Mouse (Mus musculus): ENCODE results near the gene Gramd4. TPM values are rescaled to one million over a fixed set of nuclear protein-coding genes. Genes with fewer than 3 reads are reported as not detected.

Gramd4 gene
- polyA plus RNA-seq, 1 experiment from 2014 or later: 52.9 TPM

DNA sequence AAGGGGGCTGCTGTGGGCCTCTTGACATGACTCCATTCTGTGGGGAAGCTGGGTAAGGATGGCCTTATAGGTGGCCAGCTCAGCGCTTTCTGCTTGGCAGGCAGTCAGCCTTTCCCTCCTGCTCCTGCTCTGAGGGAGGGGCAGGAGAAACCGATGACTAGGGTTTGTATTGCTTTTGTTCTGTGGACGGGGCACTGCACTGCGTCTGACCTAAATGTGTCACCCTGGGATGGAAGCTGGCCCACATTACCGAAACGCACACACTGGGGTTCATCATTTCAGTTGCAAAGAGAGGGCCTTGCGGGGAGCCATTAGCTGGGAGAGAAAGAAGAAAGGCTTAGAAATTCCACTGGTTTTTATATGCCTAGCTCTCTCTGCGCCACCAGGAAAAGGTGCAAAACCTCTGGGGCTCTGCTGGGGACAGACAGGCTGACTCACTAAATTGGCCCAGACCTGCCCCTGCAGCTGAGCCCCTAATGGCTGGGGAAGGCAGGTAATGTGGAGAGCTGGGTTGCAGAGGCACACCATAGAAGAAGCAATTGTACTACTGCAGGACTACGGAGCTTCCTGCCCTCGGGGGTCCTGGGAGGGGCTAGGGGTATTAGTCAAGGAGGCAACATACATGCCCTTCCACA lies 55.3 kb downstream of the Gramd4 start:
- Histone ChIP-seq H3K4me2 (replicated peaks) (no peak overlapping the region), H3K4me1 (peaks cover 63% of the 10 kb centered on the region), H3K4me3 (no peak overlapping the region), H3K36me3 (no peaks in the 10 kb centered on the region), H3K9ac (replicated peaks) (no peak overlapping the region), H3K27ac (replicated peaks) (peak overlapping the region; percentile 74), H3K9me3 (no peaks in the 10 kb centered on the region), H3K27me3 (no peaks in the 10 kb centered on the region)
- ATAC-seq (replicated peaks): peak; percentile 53
- WGBS: 3% methylated on average over 10 of the region's 10 CpGs

DNA sequence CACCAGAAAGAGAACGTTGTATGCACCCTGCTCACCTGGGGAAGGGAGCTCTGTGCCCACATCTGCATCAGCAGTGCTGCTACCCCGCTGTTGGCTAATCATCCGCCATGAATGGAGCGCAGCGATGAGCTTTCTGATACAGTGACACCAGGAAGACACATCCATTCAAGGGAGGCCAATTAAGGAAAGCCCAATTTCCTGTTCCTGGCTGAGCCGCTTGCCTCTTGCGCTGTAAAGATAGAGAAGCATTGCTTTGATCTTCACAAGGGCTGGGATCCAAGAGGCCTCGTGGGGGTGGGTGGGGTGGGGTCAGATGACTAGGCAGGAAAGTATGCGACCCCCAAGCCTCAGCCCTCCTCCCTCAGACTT lies 55.8 kb downstream of the Gramd4 start:
- H3K9ac ChIP-seq (replicated peaks): no peak overlapping the region
- H3K4me2 ChIP-seq (replicated peaks): no peak overlapping the region
- WGBS: 4% methylated on average over 9 of the region's 9 CpGs
- no peaks in the 10 kb centered on the region for H3K27me3 ChIP-seq
- no peak overlapping the region for H3K4me3 ChIP-seq
- peaks cover 65% of the 10 kb centered on the region for H3K4me1 ChIP-seq
- no peaks in the 10 kb centered on the region for H3K9me3 ChIP-seq
- ATAC-seq (replicated peaks): no peak
- H3K36me3 ChIP-seq: no peaks in the 10 kb centered on the region
- H3K27ac ChIP-seq (replicated peaks): peak overlapping the region; percentile 74

DNA sequence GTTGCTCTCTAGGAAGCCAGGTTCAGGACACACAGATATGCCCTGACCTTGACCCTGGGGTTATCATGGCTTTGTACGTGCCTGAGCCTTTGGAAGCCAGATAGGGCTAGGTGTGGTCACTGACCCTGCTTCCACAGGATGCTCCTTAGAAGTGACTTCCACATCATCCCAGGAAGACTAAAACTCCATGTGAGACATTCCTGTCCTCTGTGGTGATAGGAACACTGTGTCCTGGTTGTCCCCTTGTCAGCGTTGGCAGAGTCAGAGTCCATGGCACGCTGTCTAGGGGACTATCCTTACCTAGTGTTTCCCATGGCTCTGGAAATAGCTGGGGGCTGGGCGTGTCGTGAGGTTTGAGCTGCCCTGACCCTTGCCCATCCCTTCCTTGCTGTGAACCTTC lies 58.9 kb downstream of the Gramd4 start:
- H3K4me2 ChIP-seq (replicated peaks): no peak overlapping the region
- H3K27me3 ChIP-seq: no peaks in the 10 kb centered on the region
- no peak overlapping the region for H3K9ac ChIP-seq (replicated peaks)
- peaks cover 22% of the 10 kb centered on the region; the same call in 1 of the 2 replicates for H3K36me3 ChIP-seq
- H3K4me3 ChIP-seq: no peak overlapping the region
- no peaks in the 10 kb centered on the region for H3K9me3 ChIP-seq
- no peak overlapping the region for H3K27ac ChIP-seq (replicated peaks)
- WGBS: 84% methylated on average over 5 of the region's 5 CpGs
- ATAC-seq (replicated peaks): no peak
- H3K4me1 ChIP-seq: peaks cover 42% of the 10 kb centered on the region

DNA sequence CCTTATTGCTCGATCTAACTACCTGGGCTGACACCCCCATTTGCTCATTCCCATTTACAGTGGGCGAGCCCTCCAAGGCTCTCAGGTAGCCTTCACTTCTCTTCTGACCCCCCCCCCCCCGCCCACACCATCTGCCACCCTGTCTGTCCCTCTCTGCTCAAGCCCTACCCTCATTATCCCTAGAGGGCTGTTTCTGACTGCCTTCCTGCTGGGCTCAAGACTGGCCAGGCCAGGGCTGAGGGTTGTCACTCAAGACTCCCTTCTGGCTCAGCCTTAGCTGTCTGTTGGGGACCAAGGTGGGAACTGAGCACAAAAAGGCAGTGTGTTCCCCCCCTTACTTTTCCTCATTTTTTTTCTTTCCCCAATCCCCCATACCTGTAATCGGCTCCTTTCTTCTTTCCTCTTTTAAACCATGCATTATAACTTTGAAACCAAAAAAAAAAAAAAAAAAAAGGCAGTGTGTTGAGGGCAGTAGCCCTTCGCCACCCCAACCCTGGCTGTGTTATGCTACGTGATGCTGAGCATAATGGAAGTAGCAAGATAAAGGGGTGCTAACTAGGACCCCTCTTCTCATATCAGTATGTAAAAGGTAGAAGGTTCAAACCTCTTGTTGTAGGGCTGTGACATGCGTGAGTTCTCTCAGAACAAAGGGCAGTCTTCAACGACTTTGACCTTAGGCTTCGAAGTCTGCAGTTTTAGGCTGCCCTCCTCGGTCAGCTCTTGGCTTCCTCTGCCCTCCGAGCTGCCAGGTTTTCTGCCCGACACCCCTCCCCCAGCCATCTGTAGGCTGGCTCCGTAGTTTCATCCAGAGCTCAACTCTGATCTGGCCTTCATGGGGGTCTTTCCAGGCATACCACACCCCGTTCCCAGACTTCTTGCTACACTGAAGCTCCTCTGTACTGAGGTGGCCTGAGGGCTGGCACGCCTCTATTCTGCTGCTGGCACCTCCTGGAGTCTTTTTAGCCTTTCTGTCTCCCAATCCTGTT lies 59.9 kb downstream of the Gramd4 start:
- no peaks in the 10 kb centered on the region for H3K9me3 ChIP-seq
- H3K4me1 ChIP-seq: peaks cover 37% of the 10 kb centered on the region
- peaks cover 32% of the 10 kb centered on the region for H3K36me3 ChIP-seq
- ATAC-seq (replicated peaks): no peak
- WGBS: 59% methylated on average over 15 of the region's 15 CpGs
- no peak overlapping the region for H3K4me3 ChIP-seq
- H3K9ac ChIP-seq (replicated peaks): no peak overlapping the region
- no peaks in the 10 kb centered on the region for H3K27me3 ChIP-seq
- no peak overlapping the region for H3K4me2 ChIP-seq (replicated peaks)
- H3K27ac ChIP-seq (replicated peaks): peak overlapping the region; percentile 18; the same call in 1 of the 2 replicates

DNA sequence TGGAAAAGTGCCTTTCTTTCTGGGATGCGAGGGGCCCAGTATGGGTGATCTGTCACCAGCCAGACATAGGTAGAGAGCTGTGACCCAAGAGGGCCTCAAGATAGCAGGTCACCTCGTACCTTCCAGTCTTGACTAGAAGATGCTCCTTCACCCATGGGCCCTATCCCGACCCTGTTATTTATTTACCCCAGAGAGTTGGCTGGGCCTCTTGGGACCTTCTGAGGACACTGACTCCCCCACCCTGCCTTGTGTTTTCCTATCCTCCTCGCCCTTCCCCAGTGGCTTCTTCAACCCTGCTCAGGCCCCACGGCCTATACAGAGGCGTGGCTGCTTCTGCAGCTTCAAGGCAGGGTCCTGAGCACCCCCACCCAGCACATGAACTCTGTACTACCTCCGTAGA lies 61.7 kb downstream of the Gramd4 start:
- no peak overlapping the region for H3K4me3 ChIP-seq
- H3K4me2 ChIP-seq (replicated peaks): no peak overlapping the region
- H3K9me3 ChIP-seq: no peaks in the 10 kb centered on the region
- H3K27ac ChIP-seq (replicated peaks): no peak overlapping the region
- ATAC-seq (replicated peaks): no peak
- 94% methylated on average over 7 of the region's 7 CpGs for WGBS
- peaks cover 20% of the 10 kb centered on the region for H3K4me1 ChIP-seq
- H3K9ac ChIP-seq (replicated peaks): no peak overlapping the region
- no peaks in the 10 kb centered on the region for H3K27me3 ChIP-seq
- peaks cover 41% of the 10 kb centered on the region for H3K36me3 ChIP-seq

DNA sequence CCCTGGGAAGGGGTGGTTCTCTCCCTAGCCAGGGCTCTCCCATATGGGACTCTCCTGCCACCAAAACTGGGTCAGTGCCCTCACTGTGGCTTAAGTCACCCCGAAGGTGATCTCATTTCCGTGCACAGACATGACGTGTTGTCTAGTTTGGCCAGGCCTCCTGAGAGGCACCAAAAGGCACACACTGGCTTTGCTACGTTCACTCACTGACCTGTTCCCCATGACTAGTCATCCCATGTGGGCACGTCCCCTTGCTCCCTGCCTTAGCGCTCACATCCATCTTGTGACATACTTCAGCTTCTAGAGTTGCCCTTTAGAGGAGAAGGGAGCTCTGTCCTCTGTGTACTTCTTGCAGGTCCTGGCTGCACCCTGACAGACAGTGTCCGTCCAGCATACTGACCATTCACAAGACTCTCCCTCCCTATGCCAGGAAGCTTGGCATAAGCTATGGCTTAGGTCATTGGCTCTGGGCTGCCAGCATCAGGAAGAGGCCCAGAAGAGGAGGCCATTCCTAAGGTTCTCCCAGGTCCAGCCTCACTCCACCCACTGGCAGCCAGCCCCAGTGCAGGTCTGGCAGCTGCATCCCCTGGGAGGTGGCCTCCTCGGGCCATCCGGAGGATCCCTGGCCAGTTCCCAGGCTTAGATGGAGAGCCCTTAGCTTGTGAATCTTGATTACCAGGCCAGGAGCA lies 64.9 kb downstream of the Gramd4 start:
- Histone ChIP-seq H3K4me3 (no peak overlapping the region), H3K27me3 (no peaks in the 10 kb centered on the region), H3K4me2 (replicated peaks) (no peak overlapping the region), H3K27ac (replicated peaks) (no peak overlapping the region), H3K4me1 (peaks cover 13% of the 10 kb centered on the region), H3K9ac (replicated peaks) (no peak overlapping the region), H3K9me3 (no peaks in the 10 kb centered on the region), H3K36me3 (peaks cover 58% of the 10 kb centered on the region)
- WGBS: 90% methylated on average over 9 of the region's 9 CpGs
- ATAC-seq (replicated peaks): no peak

DNA sequence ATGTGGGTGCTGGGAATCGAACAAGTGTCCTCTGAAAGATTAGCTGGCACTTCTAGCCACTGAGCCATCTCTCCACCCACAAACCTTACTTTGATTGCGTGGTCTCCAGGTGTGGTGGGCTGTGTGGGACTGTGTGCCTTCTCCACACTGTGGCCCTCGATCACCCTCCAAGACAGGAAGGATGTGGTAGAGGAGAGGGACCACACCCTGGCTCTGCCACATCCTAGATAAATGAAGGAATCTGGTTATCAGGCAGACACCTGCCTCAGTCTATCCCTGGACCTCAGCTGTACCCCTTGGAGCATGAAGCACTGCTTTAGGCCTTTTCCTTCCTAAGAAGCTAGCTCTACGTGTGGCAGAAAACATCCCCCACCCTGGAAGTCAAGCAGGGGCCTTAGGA lies 65.9 kb downstream of the Gramd4 start:
- no peaks in the 10 kb centered on the region for H3K9me3 ChIP-seq
- no peak overlapping the region for H3K4me3 ChIP-seq
- peaks cover 4% of the 10 kb centered on the region; the same call in 1 of the 2 replicates for H3K4me1 ChIP-seq
- no peak overlapping the region for H3K9ac ChIP-seq (replicated peaks)
- 94% methylated on average over 4 of the region's 4 CpGs for WGBS
- no peak overlapping the region for H3K4me2 ChIP-seq (replicated peaks)
- no peak for ATAC-seq (replicated peaks)
- H3K27ac ChIP-seq (replicated peaks): no peak overlapping the region
- H3K27me3 ChIP-seq: no peaks in the 10 kb centered on the region
- peaks cover 68% of the 10 kb centered on the region for H3K36me3 ChIP-seq

DNA sequence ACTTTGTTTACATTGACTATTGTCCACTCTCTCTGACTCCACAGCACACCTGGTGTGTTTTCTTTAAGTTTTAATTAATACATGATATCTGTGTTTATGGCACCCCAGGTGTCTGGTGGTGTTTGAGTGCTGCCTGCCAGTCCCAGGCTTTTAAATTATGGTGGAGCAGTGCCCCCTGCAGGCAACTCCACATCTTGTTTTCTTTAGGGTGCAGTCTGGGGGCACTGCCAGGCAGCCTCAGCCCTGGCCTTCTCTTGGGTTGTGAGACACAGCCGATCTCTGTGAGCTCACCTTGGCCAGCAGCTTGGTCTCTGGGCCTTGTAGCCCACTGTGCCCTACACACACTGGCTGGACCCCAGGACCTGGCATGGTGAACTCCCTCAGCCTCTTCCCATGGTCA lies 66.9 kb downstream of the Gramd4 start:
- no peak overlapping the region for H3K4me2 ChIP-seq (replicated peaks)
- H3K27me3 ChIP-seq: no peaks in the 10 kb centered on the region
- 41% methylated on average over 1 of the region's 1 CpGs for WGBS
- H3K9ac ChIP-seq (replicated peaks): no peak overlapping the region
- H3K4me1 ChIP-seq: peaks cover 4% of the 10 kb centered on the region; the same call in 1 of the 2 replicates
- peaks cover 73% of the 10 kb centered on the region for H3K36me3 ChIP-seq
- no peaks in the 10 kb centered on the region for H3K9me3 ChIP-seq
- peak; percentile 53; the same call in 1 of the 2 replicates for ATAC-seq (replicated peaks)
- H3K27ac ChIP-seq (replicated peaks): no peak overlapping the region
- H3K4me3 ChIP-seq: no peak overlapping the region

DNA sequence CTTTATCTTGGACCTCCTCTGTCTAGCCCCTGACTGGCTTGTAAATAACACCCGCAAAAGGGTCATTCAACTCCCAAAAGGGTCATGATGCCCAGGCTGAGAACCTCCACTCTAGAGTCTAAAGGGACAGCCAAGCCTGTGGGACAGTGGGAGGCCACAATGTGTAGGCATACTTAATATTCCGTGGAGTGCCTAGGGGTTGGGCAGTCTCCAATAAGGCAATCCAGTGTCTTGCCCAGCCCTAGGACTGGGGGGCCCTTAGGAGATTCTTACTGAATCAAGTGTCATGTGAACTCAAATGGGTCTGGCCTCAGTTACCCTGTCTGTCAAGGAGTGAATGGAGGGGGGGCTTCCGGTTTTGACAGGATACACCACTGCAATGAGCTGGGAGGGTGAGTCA lies 71.5 kb downstream of the Gramd4 start:
- Histone ChIP-seq H3K27ac (replicated peaks) (no peak overlapping the region), H3K4me1 (peaks cover 4% of the 10 kb centered on the region; the same call in 1 of the 2 replicates), H3K27me3 (no peaks in the 10 kb centered on the region), H3K9me3 (no peaks in the 10 kb centered on the region), H3K9ac (replicated peaks) (no peak overlapping the region), H3K36me3 (peaks cover 79% of the 10 kb centered on the region), H3K4me2 (replicated peaks) (no peak overlapping the region), H3K4me3 (no peak overlapping the region)
- 86% methylated on average over 3 of the region's 3 CpGs for WGBS
- no peak for ATAC-seq (replicated peaks)

DNA sequence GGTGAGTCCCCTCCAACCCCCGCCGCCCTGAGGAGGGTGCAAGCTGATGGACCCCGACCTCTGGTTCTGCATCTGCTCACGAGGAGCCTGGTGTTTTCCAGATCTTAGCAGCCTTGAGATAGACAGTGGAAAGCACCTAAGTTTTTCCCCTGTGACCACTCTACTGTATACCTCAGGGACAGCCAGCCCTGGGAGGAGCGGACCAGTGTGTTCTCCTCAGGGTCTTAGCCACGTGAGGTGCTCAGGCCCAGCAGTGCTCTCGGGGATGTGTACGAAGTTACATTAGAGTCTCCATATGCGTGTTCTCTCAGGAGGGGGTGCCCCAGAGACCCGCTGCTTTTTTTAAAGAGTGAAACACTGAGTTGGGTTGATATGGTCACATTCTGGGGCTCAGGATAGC lies 73.2 kb downstream of the Gramd4 start:
- WGBS: 96% methylated on average over 10 of the region's 10 CpGs
- no peak overlapping the region for H3K4me3 ChIP-seq
- no peak overlapping the region for H3K27ac ChIP-seq (replicated peaks)
- ATAC-seq (replicated peaks): no peak
- H3K4me1 ChIP-seq: peaks cover 6% of the 10 kb centered on the region; the same call in 1 of the 2 replicates
- H3K4me2 ChIP-seq (replicated peaks): no peak overlapping the region
- H3K9ac ChIP-seq (replicated peaks): no peak overlapping the region
- no peaks in the 10 kb centered on the region for H3K9me3 ChIP-seq
- no peaks in the 10 kb centered on the region for H3K27me3 ChIP-seq
- peaks cover 72% of the 10 kb centered on the region for H3K36me3 ChIP-seq

DNA sequence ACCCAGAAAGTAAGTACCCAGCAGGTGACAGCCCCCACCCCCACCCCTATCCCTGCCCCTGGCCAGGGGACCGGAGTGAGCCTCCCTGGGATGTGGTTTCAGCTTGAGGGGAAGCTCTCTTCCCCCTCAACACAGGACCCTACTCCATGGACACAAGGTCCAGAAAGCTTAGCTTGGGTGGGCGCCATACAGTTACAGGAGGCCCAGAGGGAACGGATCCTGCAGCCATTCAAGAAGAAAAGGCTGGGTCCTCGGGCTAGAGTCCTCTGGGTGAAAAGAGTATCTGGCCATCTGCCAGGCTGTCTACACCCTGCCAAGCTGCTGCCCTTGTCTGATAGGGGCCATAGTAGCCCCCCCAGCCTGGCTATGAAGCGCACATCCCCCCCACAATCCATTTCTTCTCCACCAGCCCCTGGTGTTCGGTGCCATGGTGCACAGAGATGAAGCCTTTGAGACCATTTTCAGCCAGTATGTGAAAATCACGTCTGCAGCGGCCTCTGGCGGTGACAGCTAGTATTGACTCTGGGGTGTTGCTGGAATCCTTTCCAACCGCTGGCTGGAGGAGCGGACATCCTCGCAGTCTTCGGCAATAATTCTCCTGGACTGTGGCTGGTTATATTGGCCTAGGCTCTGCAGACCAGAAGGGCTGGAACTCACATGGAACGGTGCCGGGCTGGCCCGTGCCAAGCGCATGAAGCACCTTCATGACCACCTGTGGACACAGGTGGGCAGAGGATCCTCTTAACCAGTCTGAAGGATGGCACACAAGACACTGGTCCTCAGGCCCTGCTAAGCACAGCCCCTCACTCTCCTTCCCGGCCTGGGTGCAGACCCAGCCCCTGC lies 77.7 kb downstream of the Gramd4 start:
- H3K4me2 ChIP-seq (replicated peaks): no peak overlapping the region
- ATAC-seq (replicated peaks): peak; percentile 68
- H3K27ac ChIP-seq (replicated peaks): peak overlapping the region; percentile 61
- peaks cover 51% of the 10 kb centered on the region for H3K36me3 ChIP-seq
- no peaks in the 10 kb centered on the region for H3K9me3 ChIP-seq
- no peaks in the 10 kb centered on the region for H3K27me3 ChIP-seq
- 38% methylated on average over 18 of the region's 18 CpGs for WGBS
- H3K4me3 ChIP-seq: no peak overlapping the region
- no peak overlapping the region for H3K9ac ChIP-seq (replicated peaks)
- 0 out of 2 replicates have a peak, but pooled peaks cover 6% of the 10 kb centered on the region for H3K4me1 ChIP-seq
